Mouse (Mus musculus) embryonic fibroblast, embryonic 13.5 days (primary cell): ENCODE measurements around the gene Dusp12. TPM values are rescaled to one million over a fixed set of nuclear protein-coding genes. Genes with fewer than 3 reads are reported as not detected.
A peak's percentile ranks its signal among the peaks of the same experiment; 100 is the strongest.

Experiments
- H3K27ac ChIP-seq: 2 replicates; pipeline ENCODE4 v1.5.1; 2012; ENCODE audit warnings: low read length, control low read depth, inconsistent platforms; ENCODE audit not compliant: insufficient read depth
- H3K4me1 ChIP-seq: 2 replicates; pipeline ENCODE4 v1.6.1; 2011; ENCODE audit warnings: low read length; ENCODE audit not compliant: control insufficient read depth, insufficient read depth
- H3K4me3 ChIP-seq: 2 replicates; pipeline ENCODE4 v1.5.1; 2011; ENCODE audit warnings: mild to moderate bottlenecking, control low read depth, low read length; ENCODE audit not compliant: insufficient read depth
- CTCF ChIP-seq: IDR thresholded peaks from 2 replicates; pipeline ENCODE4 v1.5.1; 2011; ENCODE audit warnings: mild to moderate bottlenecking, control low read depth, low read length, moderate library complexity, borderline replicate concordance; ENCODE audit not compliant: insufficient read depth
- POLR2A ChIP-seq: IDR thresholded peaks from 2 replicates; pipeline ENCODE4 v1.6.1; 2011; ENCODE audit warnings: low read depth, mild to moderate bottlenecking, control low read depth, low read length, moderate library complexity
- polyA plus RNA-seq: library from polyadenylated mRNA; stranded (reverse); fragments of >200 nt; gene quantifications from 2 replicates; pipeline ENCODE4 v1.2.4, GENCODE M21; 2011; ENCODE audit warnings: low read depth; ENCODE audit not compliant: missing spikeins, insufficient read length

Gene Dusp12
- 20.0 and 28.4 TPM in 2 replicates for polyA plus RNA-seq

- Histone ChIP-seq H3K27ac (peak within 1 kb of the TSS; percentile 56), H3K4me3 (peak within 1 kb of the TSS; percentile 84), H3K4me1 (peaks cover 7% of the 10 kb centered on the region; the same call in 1 of the 2 replicates)
- TF ChIP-seq POLR2A, result peak; percentile 70
- TF ChIP-seq CTCF, result peak; percentile 69
These were observed at the start of gene Dusp12, which contains the start of gene Gm26620 for GRCm38 (mm10) chr1:170884978-170885561. TSS of gene Dusp12 (minus strand) at chr1:170885540. TSS of gene Gm26620 (plus strand) at chr1:170885065.

GRCm38 (mm10) chr1:170934383-170934782 lies 49.0 kb upstream of the Dusp12 start:
- H3K4me3 ChIP-seq, result no peak overlapping the region
- no peak for TF ChIP-seq CTCF
- TF ChIP-seq POLR2A, result no peak
- H3K4me1 ChIP-seq, result no peaks in the 10 kb centered on the region
- H3K27ac ChIP-seq, result no peak overlapping the region

GRCm38 (mm10) chr1:170933940-170934339 lies 48.6 kb upstream of the Dusp12 start:
- H3K4me1 ChIP-seq, result no peaks in the 10 kb centered on the region
- no peak overlapping the region for H3K4me3 ChIP-seq
- no peak overlapping the region for H3K27ac ChIP-seq
- TF ChIP-seq CTCF (no peak), POLR2A (no peak)

- TF ChIP-seq POLR2A (no peak), CTCF (no peak)
- Histone ChIP-seq H3K4me3 (no peak overlapping the region), H3K4me1 (no peaks in the 10 kb centered on the region), H3K27ac (no peak overlapping the region)
These were observed 48.1 kb upstream of the Dusp12 start for GRCm38 (mm10) chr1:170933386-170933920.

GRCm38 (mm10) chr1:170932043-170932442 lies 46.7 kb upstream of the Dusp12 start:
- no peaks in the 10 kb centered on the region for H3K4me1 ChIP-seq
- no peak overlapping the region for H3K27ac ChIP-seq
- TF ChIP-seq CTCF (no peak), POLR2A (no peak)
- no peak overlapping the region for H3K4me3 ChIP-seq

- Histone ChIP-seq H3K4me3 (no peak overlapping the region), H3K27ac (no peak overlapping the region), H3K4me1 (no peaks in the 10 kb centered on the region)
- TF ChIP-seq POLR2A (no peak), CTCF (no peak)
These were observed 43.9 kb upstream of the Dusp12 start for GRCm38 (mm10) chr1:170929245-170929644.

GRCm38 (mm10) chr1:170928467-170928866 lies 43.1 kb upstream of the Dusp12 start:
- Histone ChIP-seq H3K27ac (no peak overlapping the region), H3K4me1 (no peaks in the 10 kb centered on the region), H3K4me3 (no peak overlapping the region)
- TF ChIP-seq CTCF (no peak), POLR2A (no peak)

- Histone ChIP-seq H3K27ac (no peak within 1 kb of the TSS), H3K4me1 (no peaks in the 10 kb centered on the region), H3K4me3 (no peak within 1 kb of the TSS)
- TF ChIP-seq CTCF (no peak), POLR2A (no peak)
These were observed 42.0 kb upstream of the Dusp12 start, which contains the start of gene Fcrla for GRCm38 (mm10) chr1:170927378-170927777. TSS of gene Fcrla (minus strand) at chr1:170927583.

GRCm38 (mm10) chr1:170926941-170927340 lies 41.6 kb upstream of the Dusp12 start:
- H3K27ac ChIP-seq, result no peak overlapping the region
- no peaks in the 10 kb centered on the region for H3K4me1 ChIP-seq
- H3K4me3 ChIP-seq, result no peak overlapping the region
- TF ChIP-seq POLR2A, result no peak
- TF ChIP-seq CTCF, result no peak

- Histone ChIP-seq H3K4me1 (no peaks in the 10 kb centered on the region), H3K4me3 (no peak overlapping the region), H3K27ac (no peak overlapping the region)
- TF ChIP-seq POLR2A (no peak), CTCF (no peak)
These were observed 39.1 kb upstream of the Dusp12 start for GRCm38 (mm10) chr1:170924485-170924884.
